Mouse (Mus musculus): Measurements from ENCODE around the gene Pole2.

The Pole2 gene

DNA sequence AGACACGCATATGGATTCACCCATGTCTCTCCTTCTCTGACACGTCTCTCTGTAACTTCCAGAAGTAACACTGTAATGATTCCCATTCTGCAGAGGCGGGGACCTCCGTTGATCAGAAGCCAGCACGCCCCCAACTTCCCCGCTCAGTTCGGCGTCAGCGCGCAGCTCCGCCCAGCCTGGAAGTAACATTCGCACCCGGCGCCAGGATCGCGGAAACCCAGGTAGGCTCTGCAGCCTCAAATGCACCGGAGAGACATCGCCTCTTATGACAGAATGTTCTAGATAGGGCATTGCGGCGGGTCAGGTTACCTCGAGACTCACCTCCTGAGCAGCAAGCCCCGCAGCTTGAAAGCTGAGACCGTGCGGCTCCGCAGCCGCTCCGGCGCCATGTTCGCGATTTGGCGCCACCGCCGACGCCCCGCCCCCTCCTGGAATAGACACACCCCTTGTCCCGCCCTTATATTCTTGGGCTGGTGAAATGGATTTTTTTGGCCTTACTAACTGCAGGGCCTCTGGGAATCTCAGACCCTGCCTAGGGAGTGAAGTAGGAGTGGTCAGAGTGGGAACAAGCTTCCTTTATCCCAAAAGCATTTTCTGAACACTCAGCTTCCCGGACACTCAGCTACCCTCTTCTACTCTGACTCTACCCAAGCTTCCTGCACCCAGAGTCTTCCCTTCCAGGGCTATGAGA is at the start of gene Pole2:
Gene Pole2, minus strand, starts transcription at position 420 of the 691 bp plus-strand sequence.
- peak; percentile 63 to 78 for DNase-seq (ENCODE audit: low spot score in 2 of 2)

- no peak for DNase-seq (ENCODE audit: low spot score in 2 of 2)
These were observed 41.0 kb upstream of the Pole2 start for GRCm38 (mm10) chr12:69268956-69269355.

DNA sequence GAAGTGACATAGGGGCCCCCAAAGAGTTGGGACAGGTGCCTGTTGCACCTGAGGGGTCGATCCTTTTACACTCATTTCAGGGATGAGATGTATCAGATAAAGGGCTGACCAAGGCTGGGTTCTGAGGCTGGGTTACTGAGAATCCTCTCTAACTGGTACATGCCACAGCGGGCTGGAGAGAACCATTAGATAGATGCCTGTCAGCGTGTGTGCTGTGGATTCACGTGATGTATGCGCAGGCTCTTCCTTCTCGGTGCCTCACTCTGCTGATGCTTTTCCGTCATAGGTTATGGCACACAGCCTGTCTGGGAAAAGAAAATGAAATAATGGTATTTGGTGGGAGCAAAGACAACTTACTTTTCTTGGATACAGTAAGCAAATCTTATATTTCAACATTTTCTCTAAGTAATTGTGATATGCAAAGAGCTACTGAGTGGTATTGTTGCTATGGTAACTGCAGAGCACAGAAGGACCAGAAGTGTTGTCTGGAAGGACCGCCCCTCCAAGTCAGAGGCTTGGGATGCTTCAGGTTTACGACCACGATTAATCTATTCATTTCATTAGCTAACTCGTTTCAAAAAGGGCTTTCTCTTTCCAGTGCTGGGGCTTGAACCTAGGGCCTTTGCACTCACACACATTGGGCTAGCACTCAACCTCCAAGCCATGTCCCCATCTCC is 40.1 kb upstream of the Pole2 start:
- no peak for DNase-seq (ENCODE audit: low spot score in 2 of 2)

DNA sequence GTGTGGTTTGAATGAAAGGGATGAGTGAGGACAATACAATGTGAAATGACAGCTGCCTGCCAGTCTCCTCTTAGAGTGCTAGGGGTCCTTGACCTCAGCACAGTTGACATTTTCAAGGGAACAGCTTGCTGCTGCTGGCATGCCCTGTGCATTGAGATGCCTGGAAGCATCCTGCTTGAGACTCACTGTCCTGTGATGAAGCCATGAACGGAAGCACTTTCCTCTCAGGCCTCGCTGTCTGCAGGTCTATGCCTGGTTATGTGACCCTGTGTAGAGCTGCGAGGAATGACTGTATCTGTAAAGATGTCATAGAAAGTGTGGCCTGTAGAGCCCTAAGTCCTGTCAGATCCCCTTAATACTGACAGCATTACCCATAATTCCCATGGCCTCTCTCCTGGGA is 37.0 kb upstream of the Pole2 start:
- DNase-seq (ENCODE audit: low spot score in 2 of 2), result no peak

GRCm38 (mm10) chr12:69262251-69262650 is 34.3 kb upstream of the Pole2 start:
- DNase-seq (ENCODE audit: low spot score in 2 of 2), result no peak

GRCm38 (mm10) chr12:69257836-69258235 is 29.8 kb upstream of the Pole2 start:
- DNase-seq (ENCODE audit: low spot score in 2 of 2), result no peak

DNA sequence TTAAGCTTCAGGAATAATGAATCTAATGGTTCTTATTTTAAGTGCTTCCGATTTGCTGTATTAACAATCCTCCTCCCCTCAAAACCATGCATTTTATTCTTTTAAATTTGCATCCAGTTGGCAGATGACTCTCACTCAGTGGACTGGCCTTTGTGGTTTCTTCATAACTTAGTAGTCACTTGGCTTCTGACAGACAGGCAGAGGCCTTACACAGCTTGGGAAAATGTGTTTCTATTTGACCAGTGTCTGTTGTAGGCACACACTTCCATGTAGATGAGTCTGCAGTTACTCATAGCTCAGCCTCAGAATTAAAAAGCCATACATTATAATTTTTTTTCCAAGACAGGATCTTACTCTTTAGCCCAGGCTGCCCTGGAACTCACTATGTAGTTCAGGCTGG is 25.8 kb upstream of the Pole2 start:
- no peak for DNase-seq (ENCODE audit: low spot score in 2 of 2)

DNA sequence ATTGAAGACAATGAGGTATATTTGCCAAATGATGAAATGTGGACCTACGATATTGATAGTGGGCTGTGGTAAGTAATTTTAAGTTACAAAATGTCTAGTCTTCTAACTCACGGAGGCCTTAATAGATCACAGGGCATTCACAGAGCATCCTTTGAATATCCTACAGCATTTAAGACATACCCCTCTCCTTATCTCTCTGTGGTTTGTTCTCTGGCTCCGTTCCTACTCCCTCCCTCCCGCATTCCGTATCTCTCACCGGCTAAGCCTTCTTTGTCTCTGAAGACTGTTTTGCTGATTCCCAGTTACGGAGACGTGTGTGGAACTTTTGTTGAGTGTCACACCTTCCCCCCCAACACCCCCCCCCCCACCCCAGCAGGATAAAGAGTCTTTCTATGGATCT is 22.8 kb upstream of the Pole2 start:
- no peak for DNase-seq (ENCODE audit: low spot score in 2 of 2)

DNA sequence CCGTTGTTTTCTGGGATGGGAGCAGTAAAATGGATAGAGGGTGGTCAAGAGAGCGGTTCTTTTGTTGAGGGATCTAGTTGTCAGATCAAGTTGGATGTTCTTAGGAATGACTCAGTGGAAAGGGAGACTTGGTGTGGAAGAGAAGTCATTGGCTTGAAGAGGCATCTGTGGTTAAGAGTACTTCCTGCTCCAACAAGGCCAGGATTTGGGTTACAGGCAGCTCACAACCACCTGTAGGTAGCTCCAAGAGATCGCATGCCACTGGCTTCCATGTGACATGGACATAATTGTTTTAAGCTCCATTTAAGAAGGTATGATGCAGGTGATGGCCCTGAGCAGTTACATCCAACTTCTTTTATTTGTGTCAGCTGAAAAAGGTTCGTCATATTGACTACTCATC is 21.8 kb upstream of the Pole2 start:
- no peak for DNase-seq (ENCODE audit: low spot score in 2 of 2)

DNA sequence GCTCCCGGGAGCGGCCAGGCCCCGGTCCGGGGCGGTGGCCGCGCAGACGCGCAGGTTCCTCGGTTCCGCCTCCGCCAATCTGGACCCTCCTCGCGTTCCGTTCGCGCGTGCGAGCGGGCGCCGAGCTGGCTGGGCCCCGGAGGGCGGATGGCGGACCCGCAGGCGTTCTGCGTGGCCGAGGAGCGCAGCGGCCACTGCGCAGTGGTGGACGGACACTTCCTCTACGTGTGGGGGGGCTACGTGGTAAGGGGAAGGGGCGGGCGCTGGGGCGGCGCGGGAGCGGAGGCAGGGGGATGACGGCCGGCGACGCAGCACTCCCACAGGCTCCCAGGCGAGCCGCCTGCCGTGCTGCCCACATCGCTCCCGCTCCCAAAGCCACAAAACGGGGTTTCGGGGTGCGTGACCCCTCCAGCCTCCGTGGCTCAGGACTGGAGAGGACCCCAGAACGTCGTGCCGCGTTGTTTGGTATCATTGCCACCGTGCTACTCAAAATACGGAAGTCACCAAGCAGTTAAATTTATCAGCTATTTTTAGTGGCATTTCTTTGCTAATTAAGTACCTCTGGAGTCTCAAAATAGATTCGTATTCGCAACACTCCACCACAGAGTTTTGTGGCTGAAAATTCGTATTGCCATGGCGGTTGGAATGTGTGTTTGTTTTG is 13.9 kb upstream of the Pole2 start:
- peak; percentile 37 to 71 for DNase-seq (ENCODE audit: low spot score in 2 of 2)

DNA sequence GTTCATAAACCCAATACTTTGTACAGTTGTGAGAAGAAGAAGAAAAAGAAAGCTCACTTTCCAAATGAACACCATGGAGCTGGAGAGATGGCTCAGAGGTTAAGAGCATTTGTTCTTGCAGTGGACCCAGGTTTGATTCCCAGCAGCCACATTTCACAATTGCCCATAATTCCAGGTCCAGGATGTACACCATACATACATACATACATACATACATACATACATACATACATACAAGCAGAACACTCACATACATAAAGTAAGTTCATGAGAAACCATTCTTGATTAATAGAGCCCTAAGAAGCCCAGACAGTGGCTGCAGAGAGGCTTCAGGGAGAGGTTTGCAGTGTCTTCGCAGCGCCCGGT is 13.4 kb upstream of the Pole2 start:
- DNase-seq (ENCODE audit: low spot score in 2 of 2), result no peak

DNA sequence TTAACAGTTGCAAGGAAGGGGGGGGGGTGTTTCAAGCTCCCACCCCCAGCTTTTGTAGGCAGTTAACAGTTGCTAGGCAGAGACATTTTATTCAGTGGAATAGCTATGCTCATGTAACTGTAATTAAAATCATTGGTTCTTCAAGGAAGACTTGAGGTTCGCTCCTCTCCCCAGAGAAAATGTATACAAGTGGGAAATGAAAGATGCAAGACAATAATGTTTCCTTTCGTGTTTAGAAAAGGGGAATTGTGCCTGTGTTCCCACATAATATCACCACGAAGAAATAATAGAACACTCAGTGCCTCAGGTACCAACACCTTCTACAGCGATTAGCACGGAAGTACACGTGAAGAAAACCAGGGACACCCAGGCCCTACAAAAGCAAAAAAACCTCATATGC is 12.9 kb upstream of the Pole2 start, which contains the start of gene Klhdc1:
Gene Klhdc1, plus strand, starts transcription at position 301 of the 400 bp plus-strand sequence.
- no peak for DNase-seq (ENCODE audit: low spot score in 2 of 2)

GRCm38 (mm10) chr12:69238284-69238683 is 10.3 kb upstream of the Pole2 start:
- no peak for DNase-seq (ENCODE audit: low spot score in 2 of 2)

- no peak for DNase-seq (ENCODE audit: low spot score in 2 of 2)
These were observed 7.8 kb upstream of the Pole2 start for GRCm38 (mm10) chr12:69235782-69236181.

DNA sequence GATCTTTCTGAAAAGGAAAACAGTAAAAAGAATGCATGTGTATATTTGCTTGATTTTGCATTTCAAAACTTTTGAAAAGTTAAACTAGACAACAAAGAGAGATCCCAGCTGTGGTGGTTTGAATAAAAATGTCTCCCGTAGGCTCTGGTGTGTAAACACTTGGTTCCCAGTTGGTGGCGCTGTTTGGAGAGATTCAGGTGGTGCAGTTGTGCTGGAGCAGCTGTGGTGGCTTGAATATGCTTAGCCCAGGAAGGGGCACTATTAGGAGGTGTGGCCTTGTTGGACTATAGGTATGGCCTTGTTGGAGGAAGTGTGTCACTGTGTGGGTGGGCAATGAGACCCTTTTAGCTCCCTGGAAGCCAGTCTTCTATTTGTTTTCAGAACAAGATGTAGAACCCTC is 1.3 kb upstream of the Pole2 start:
- DNase-seq (ENCODE audit: low spot score in 2 of 2), result no peak

GRCm38 (mm10) chr12:69220613-69221277 is 7.2 kb downstream of the Pole2 start:
- DNase-seq (ENCODE audit: low spot score in 2 of 2), result no peak

- no peak for DNase-seq (ENCODE audit: low spot score in 2 of 2)
These were observed 11.4 kb downstream of the Pole2 start for GRCm38 (mm10) chr12:69216587-69216986.

- peak; percentile 23 to 30 for DNase-seq (ENCODE audit: low spot score in 2 of 2)
These were observed 12.8 kb downstream of the Pole2 start for GRCm38 (mm10) chr12:69215000-69215785.

GRCm38 (mm10) chr12:69214393-69214792 is 13.6 kb downstream of the Pole2 start:
- no peak for DNase-seq (ENCODE audit: low spot score in 2 of 2)

GRCm38 (mm10) chr12:69213186-69213777 is 14.7 kb downstream of the Pole2 start:
- DNase-seq (ENCODE audit: low spot score in 2 of 2), result no peak

DNA sequence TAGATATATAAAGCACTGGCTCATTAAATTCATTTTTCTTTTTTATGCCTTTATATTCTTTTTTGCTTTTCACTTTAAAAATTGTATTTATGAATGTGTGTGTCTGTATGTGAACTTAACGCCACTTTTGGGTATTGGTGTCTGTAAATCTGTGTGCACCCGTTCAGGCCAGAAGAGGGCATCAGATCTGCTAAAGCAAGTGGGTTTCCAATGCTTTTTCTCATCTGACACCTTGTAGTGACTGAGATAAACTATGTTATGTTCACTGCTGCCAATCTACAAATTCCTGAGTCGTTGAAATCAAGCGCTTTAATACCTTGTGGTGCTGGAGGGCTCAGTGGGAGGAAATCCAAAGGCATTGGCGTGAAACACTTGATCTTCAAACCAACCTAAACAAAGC is 16.9 kb downstream of the Pole2 start:
- no peak for DNase-seq (ENCODE audit: low spot score in 2 of 2)
